Mouse (Mus musculus) midbrain, embryonic 13.5 days (tissue): Measurements from ENCODE around the gene Gm16405. TPM values are rescaled to one million over a fixed set of nuclear protein-coding genes. Genes with fewer than 3 reads are reported as not detected.
"Not testable (repeated sequence)": the region's sequence is repeated elsewhere in the genome, so short reads cannot be mapped to it uniquely, and the experiment has no call there.

Experiments used
- ATAC-seq: fragments of 200-750 bp; cut with Nextera tagmentation; 2 replicates; pipeline ENCODE4 v1.8.0; 2017; ENCODE audit warnings: mild to moderate bottlenecking, moderate TSS enrichment, moderate library complexity
- H3K27ac ChIP-seq: fragments of 300-500 bp; sonication (generic); 2 replicates; pipeline ENCODE4 v1.5.1; 2015; ENCODE audit warnings: inconsistent platforms, mild to moderate bottlenecking, moderate library complexity
- H3K27me3 ChIP-seq: fragments of 300-500 bp; sonication (generic); 2 replicates; pipeline ENCODE4 v1.6.1; 2015; ENCODE audit warnings: mild to moderate bottlenecking, inconsistent platforms
- H3K36me3 ChIP-seq: fragments of 300-500 bp; sonication (generic); 2 replicates; pipeline ENCODE4 v1.6.1; 2015; ENCODE audit warnings: mild to moderate bottlenecking, inconsistent platforms
- H3K4me1 ChIP-seq: fragments of 300-500 bp; sonication (generic); replicated peaks from 2 replicates; pipeline ENCODE4 v1.6.1; 2015; ENCODE audit warnings: inconsistent platforms
- H3K4me2 ChIP-seq: fragments of 300-500 bp; sonication (generic); replicated peaks from 2 replicates; pipeline ENCODE4 v1.6.1; 2015; ENCODE audit warnings: moderate library complexity, mild to moderate bottlenecking, inconsistent platforms
- H3K4me3 ChIP-seq: fragments of 300-500 bp; sonication (generic); replicated peaks from 2 replicates; pipeline ENCODE4 v1.5.1; 2015; ENCODE audit warnings: mild to moderate bottlenecking, inconsistent platforms
- H3K9ac ChIP-seq: fragments of 300-500 bp; sonication (generic); replicated peaks from 2 replicates; pipeline ENCODE4 v1.6.1; 2015; ENCODE audit warnings: mild to moderate bottlenecking, inconsistent platforms
- H3K9me3 ChIP-seq: fragments of 300-500 bp; sonication (generic); 2 replicates; pipeline ENCODE4 v1.6.1; 2016; ENCODE audit warnings: mild to moderate bottlenecking, inconsistent platforms
- WGBS: fragments of 180-500 bp; shearing (Covaris S2); methylation state at CpG from one replicate; pipeline ENCODE4 v1.1.7; 2015; 5-methylcytosine and 5-hydroxymethylcytosine counted together
- polyA plus RNA-seq: library from polyadenylated mRNA; unstranded; fragments of >200 nt; fragmentation: Nextera tagmentation; extraction: Ambion mirVana; gene quantifications from 2 replicates; pipeline ENCODE4 v1.2.1, GENCODE M21; 2015

Gm16405 gene
- not detected in 2 replicates for polyA plus RNA-seq

DNA sequence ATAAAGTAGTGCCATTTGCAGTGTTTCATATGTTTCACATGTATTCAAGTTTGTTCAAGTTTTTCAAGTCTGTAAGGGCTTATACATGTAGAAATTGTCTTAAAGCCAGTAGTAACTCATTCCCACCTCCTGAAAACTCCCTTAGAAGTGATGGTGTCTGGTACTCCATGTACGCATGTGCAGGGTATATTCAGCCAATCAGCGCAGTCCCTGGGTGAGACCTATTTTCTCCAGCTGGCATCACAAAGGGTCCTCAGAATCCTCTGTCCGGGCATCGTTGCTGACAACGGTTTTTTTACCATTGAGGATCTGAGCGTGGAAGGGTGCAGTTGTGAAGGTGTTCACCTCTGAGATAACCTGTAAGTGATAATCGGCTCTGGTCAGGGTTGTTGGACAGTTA lies at the start of gene Gm16405:
Gene Gm16405 (plus strand): TSS at position 301 of the 400 bp plus-strand sequence.
- H3K4me3 ChIP-seq, H3K36me3 ChIP-seq, H3K27ac ChIP-seq, H3K9me3 ChIP-seq, H3K4me2 ChIP-seq, H3K27me3 ChIP-seq, H3K9ac ChIP-seq, ATAC-seq, H3K4me1 ChIP-seq: not testable (repeated sequence)
- no CpG with 5 or more reads among the region's 7 CpGs for WGBS

Other genes with a start within 250 kb of the Gm16405 start
- not detected in 2 replicates for gene Gm16430, start 91.0 kb downstream of the Gm16405 start, polyA plus RNA-seq